9 mouse cellular contexts compared by ENCODE assay signal in the genomic region with DNA sequence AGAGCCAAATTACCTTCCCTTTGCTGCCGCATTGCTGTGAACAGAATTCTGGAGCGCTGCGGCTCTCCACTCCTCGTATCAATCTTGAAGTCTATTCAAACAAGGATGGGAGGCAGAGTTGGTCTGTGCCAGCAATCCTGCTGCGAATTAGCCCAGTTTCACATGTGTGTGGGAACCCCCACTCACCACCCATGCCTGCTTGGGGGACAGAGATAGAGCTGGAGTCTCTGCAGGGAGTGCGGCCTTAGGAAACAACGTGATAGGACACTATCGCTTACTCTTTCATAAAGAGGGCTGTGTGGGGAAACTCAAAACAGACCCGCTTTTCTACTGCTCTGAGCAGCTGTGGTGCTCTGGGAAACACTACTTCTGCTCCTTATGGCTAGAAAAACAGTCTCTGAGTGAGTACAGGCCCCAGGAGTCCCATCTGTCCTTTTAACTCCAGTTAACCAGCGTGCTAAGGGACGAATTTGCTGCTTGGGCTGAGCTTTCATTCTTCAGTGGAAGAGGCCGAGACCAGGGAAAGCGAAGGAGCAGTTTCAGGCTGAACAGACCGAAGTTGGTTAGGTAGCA.
A peak's percentile ranks its signal among the peaks of the same experiment; 100 is the strongest.
DNase-seq lines count a peak whose midpoint lies in the region.
"Had no signal": no experiment of that assay in that cellular context is flagged by ENCODE, and none has a peak within 500 bp of the region (broad histone marks: within the 10 kb centered on the region; RNA-seq: fewer than 3 reads in every experiment).

No protein-coding gene starts in this region.

- intact Hi-C loops in heart, postnatal 25 days (cut with DNase I): no loop called here

- DNase-seq in heart, adult 11 months: peak; percentile 85
- DNase-seq in heart, postnatal 25 days (ENCODE audit: low spot score): no peak
- peak; percentile 10 for DNase-seq in right cerebral cortex, postnatal 25 days
- no peak for DNase-seq in right cerebral cortex, postnatal 14 days
- peak; percentile 12 for DNase-seq in forelimb bud, embryonic 11.5 days (ENCODE audit: low read depth, low spot score)
- peak; percentile 31 for DNase-seq in retina, postnatal 1 day
- DNase-seq in kidney, adult 9 months: no peak
- no peak for DNase-seq in thymus, postnatal 4 days
- DNase-seq: heart, postnatal 4 days had no signal

Comparison
In these comparisons a context has a peak if more than half of its experiments do, and no peak if none do; other contexts are left out.
1. DNase-seq: peak in heart, adult 11 months (single experiment), right cerebral cortex, postnatal 25 days (single experiment), forelimb bud, embryonic 11.5 days (single experiment) and retina, postnatal 1 day (single experiment); none in heart, postnatal 25 days (single experiment), right cerebral cortex, postnatal 14 days (single experiment), kidney, adult 9 months (single experiment) and thymus, postnatal 4 days (single experiment).